Mouse (Mus musculus) CH12.LX (cell line): ENCODE results near the gene Rab11b. TPM values are rescaled to one million over a fixed set of nuclear protein-coding genes. Genes with fewer than 3 reads are reported as not detected.

Experiments used
- DNase-seq: peaks from one replicate; pipeline ENCODE4 v3.0.0-alpha.2; 2013; ENCODE audit errors: extremely low read depth
- H3K27ac ChIP-seq: 2 replicates; pipeline ENCODE4 v1.5.1; 2012; ENCODE audit warnings: low read depth, mild to moderate bottlenecking, control low read depth, moderate library complexity; ENCODE audit not compliant: insufficient read depth
- H3K27me3 ChIP-seq: replicated peaks from 2 replicates; pipeline ENCODE3; 2012; ENCODE audit warnings: inconsistent platforms
- H3K36me3 ChIP-seq, 2 experiments: replicated peaks in 1 of 2; 2 replicates each; pipeline versions ENCODE3 to v1.6.1; 2012; ENCODE audit warnings: inconsistent platforms in 1 of 2, low read length in 1 of 2, mild to moderate bottlenecking in 1 of 2, mixed read lengths in 1 of 2, moderate library complexity in 1 of 2; ENCODE audit not compliant: control insufficient read depth in 1 of 2, insufficient read depth in 1 of 2
- H3K4me1 ChIP-seq, 2 experiments: 2 replicates each; pipeline ENCODE4 v1.6.1; 2012; ENCODE audit warnings: inconsistent platforms in 1 of 2, moderate library complexity in 1 of 2; ENCODE audit not compliant: insufficient read depth in 2 of 2, control insufficient read depth in 1 of 2
- H3K4me2 ChIP-seq: 2 replicates; pipeline ENCODE4 v1.6.1; 2012; ENCODE audit warnings: low read depth, mild to moderate bottlenecking, control low read depth; ENCODE audit not compliant: poor library complexity, insufficient read depth, severe bottlenecking
- H3K4me3 ChIP-seq, 3 experiments: fragments of 150-350 bp in 1 of 3; sonication (generic) in 1 of 3; replicated peaks in 1 of 3; 2 replicates each; pipeline versions ENCODE3 to v1.5.1; 2011 to 2012; ENCODE audit warnings: low read depth in 2 of 3, low read length in 2 of 3, mild to moderate bottlenecking in 2 of 3, moderate library complexity in 2 of 3, control low read depth in 1 of 3, improper control_type of control experiment in 1 of 3, inconsistent platforms in 1 of 3, mixed read lengths in 1 of 3; ENCODE audit not compliant: poor library complexity in 1 of 3
- H3K79me2 ChIP-seq: replicated peaks from 2 replicates; pipeline ENCODE4 v1.6.1; 2012; ENCODE audit warnings: mild to moderate bottlenecking, moderate library complexity; ENCODE audit not compliant: control insufficient read depth, poor library complexity, insufficient read depth, severe bottlenecking; ENCODE audit errors: extremely low read depth
- H3K9ac ChIP-seq: 2 replicates; pipeline ENCODE4 v1.6.1; 2012; ENCODE audit warnings: low read depth, mild to moderate bottlenecking, control low read depth, moderate library complexity; ENCODE audit not compliant: insufficient read depth
- H3K9me3 ChIP-seq: replicated peaks from 2 replicates; pipeline ENCODE3; 2012; ENCODE audit warnings: low read length, inconsistent platforms, mixed read lengths
- BHLHE40 ChIP-seq: IDR thresholded peaks from 2 replicates; pipeline ENCODE4 v1.6.1; 2011; ENCODE audit warnings: mild to moderate bottlenecking, low read depth, low read length, improper control_type of control experiment
- CTCF ChIP-seq, 2 experiments: IDR thresholded peaks in 1 of 2; conservative IDR thresholded peaks in 1 of 2; 2 replicates each; pipeline ENCODE4 v1.5.1; 2011 to 2012; ENCODE audit warnings: low read depth in 2 of 2, low read length in 2 of 2, improper control_type of control experiment in 1 of 2, inconsistent platforms in 1 of 2, mild to moderate bottlenecking in 1 of 2, moderate library complexity in 1 of 2
- ELF1 ChIP-seq: IDR thresholded peaks from 2 replicates; pipeline ENCODE4 v1.6.1; 2014; ENCODE audit warnings: low read depth, mild to moderate bottlenecking, inconsistent platforms, low read length, improper control_type of control experiment
- ETS1 ChIP-seq: conservative IDR thresholded peaks from 2 replicates; pipeline ENCODE4 v1.6.1; 2012; ENCODE audit warnings: low read depth, mild to moderate bottlenecking, inconsistent platforms, low read length, improper control_type of control experiment, moderate library complexity
- HCFC1 ChIP-seq: IDR thresholded peaks from 2 replicates; pipeline ENCODE4 v1.6.1; 2012; ENCODE audit warnings: low read depth, mild to moderate bottlenecking, inconsistent platforms, low read length, improper control_type of control experiment
- IRF4 ChIP-seq: IDR thresholded peaks from 2 replicates; pipeline ENCODE4 v1.6.1; 2014; ENCODE audit warnings: low read depth, mild to moderate bottlenecking, inconsistent platforms, low read length, improper control_type of control experiment
- JUN ChIP-seq: IDR thresholded peaks from 2 replicates; pipeline ENCODE4 v1.6.1; 2011; ENCODE audit warnings: low read depth, mild to moderate bottlenecking, low read length, improper control_type of control experiment, moderate library complexity; ENCODE audit not compliant: insufficient read depth
- MAFK ChIP-seq: IDR thresholded peaks from 2 replicates; pipeline ENCODE4 v1.6.1; 2011; ENCODE audit warnings: low read length, improper control_type of control experiment; ENCODE audit not compliant: insufficient replicate concordance
- MAX ChIP-seq: IDR thresholded peaks from 2 replicates; pipeline ENCODE4 v1.6.1; 2011; ENCODE audit warnings: low read length, improper control_type of control experiment
- MAZ ChIP-seq: IDR thresholded peaks from 2 replicates; pipeline ENCODE4 v1.6.1; 2012; ENCODE audit warnings: low read depth, mild to moderate bottlenecking, inconsistent platforms, low read length, improper control_type of control experiment, moderate library complexity
- NRF1 ChIP-seq: IDR thresholded peaks from 2 replicates; pipeline ENCODE4 v1.6.1; 2014; ENCODE audit warnings: low read depth, mild to moderate bottlenecking, inconsistent platforms, low read length, improper control_type of control experiment, moderate library complexity
- POLR2A ChIP-seq: IDR thresholded peaks from 2 replicates; pipeline ENCODE4 v1.6.1; 2011; ENCODE audit warnings: low read depth, mild to moderate bottlenecking, improper control_type of control experiment, low read length
- RAD21 ChIP-seq: IDR thresholded peaks from 2 replicates; pipeline ENCODE4 v1.6.1; 2011; ENCODE audit warnings: low read depth, mild to moderate bottlenecking, low read length, improper control_type of control experiment, moderate library complexity
- RCOR1 ChIP-seq: conservative IDR thresholded peaks from 2 replicates; pipeline ENCODE4 v1.6.1; 2012; ENCODE audit warnings: low read depth, mild to moderate bottlenecking, inconsistent platforms, low read length, improper control_type of control experiment
- SMC3 ChIP-seq: IDR thresholded peaks from 2 replicates; pipeline ENCODE4 v1.6.1; 2011; ENCODE audit warnings: low read depth, low read length, improper control_type of control experiment
- TBP ChIP-seq: conservative IDR thresholded peaks from 2 replicates; pipeline ENCODE4 v1.6.1; 2011; ENCODE audit warnings: low read depth, low read length, improper control_type of control experiment
- ZC3H11A ChIP-seq: IDR thresholded peaks from 2 replicates; pipeline ENCODE4 v1.6.1; 2012; ENCODE audit warnings: low read depth, mild to moderate bottlenecking, inconsistent platforms, low read length, improper control_type of control experiment
- ZKSCAN1 ChIP-seq: IDR thresholded peaks from 2 replicates; pipeline ENCODE4 v1.6.1; 2012; ENCODE audit warnings: low read depth, inconsistent platforms, low read length, improper control_type of control experiment, borderline replicate concordance
- ZMIZ1 ChIP-seq: IDR thresholded peaks from 2 replicates; pipeline ENCODE4 v1.6.1; 2012; ENCODE audit warnings: low read depth, mild to moderate bottlenecking, inconsistent platforms, low read length, improper control_type of control experiment
- dilution Hi-C: fragments of 300-500 bp; cut with MboI; formaldehyde crosslinking; loops from 2 replicates; pipeline ENCODE4 v1.14.3; 2020; ENCODE audit warnings: low sequenced_read_pairs; ENCODE audit not compliant: extremely low pct_unique_long_range_greater_than_20kb, extremely low pct_ligation_motif_present
- in situ Hi-C: fragments of 300-500 bp; cut with MboI; formaldehyde crosslinking; loops from 3 replicates; pipeline ENCODE4 v1.14.3; 2019; ENCODE audit warnings: low sequenced_read_pairs, low pct_ligation_motif_present, low pct_unique_long_range_greater_than_20kb, mixed read lengths
- polyA plus RNA-seq: library from polyadenylated mRNA; unstranded; fragments of >175 nt; gene quantifications from 2 replicates; pipeline ENCODE4 v1.2.1, GENCODE M21; 2012; ENCODE audit warnings: low read depth; ENCODE audit not compliant: insufficient read length
- total RNA-seq, 2 experiments: library from RNA; depleted of rRNA; stranded (reverse); fragments of 300-350 nt in 1 of 2; fragments of >200 nt in 1 of 2; gene quantifications; 2 replicates each; pipeline ENCODE4 v1.2.3; 2012 to 2014

The Rab11b gene
- total and polyA plus RNA-seq, 3 experiments, result 17.4 to 57.9 (median 32.7) TPM

DNA sequence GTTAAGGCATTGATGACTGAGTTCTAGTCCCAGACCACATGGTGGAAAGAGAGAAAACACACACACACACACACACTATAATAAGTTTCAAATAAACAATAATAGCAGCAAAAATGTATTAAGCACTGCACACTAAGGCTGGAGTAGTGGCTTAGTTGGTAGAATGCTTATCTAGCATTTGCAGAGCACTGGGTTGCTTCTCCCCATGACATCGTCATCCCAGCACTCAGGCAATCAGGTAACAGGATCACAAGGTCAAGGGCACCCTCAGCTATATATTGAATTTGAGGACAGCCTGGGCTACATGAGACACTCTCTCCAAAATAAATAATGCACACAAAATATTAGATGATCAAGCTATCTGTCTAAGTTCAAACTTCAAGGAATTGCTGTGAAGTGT lies 45.6 kb downstream of the Rab11b start:
- H3K36me3 ChIP-seq, result peaks cover 0 to 4% of the 10 kb centered on the region in 2 experiments
- dilution Hi-C loops (no loop called here), in situ Hi-C loops (no loop called here)
- no peak overlapping the region for H3K9ac ChIP-seq
- no peak overlapping the region for H3K4me2 ChIP-seq
- H3K4me3 ChIP-seq, result no peak overlapping the region
- H3K4me1 ChIP-seq, result peaks cover 2 to 14% of the 10 kb centered on the region in 2 experiments; a peak in 3 of 4 replicates
- no peaks in the 10 kb centered on the region for H3K27me3 ChIP-seq
- no peak for TF ChIP-seq ZMIZ1
- no peak for TF ChIP-seq RCOR1
- TF ChIP-seq CTCF (conservative IDR thresholded peaks at IDR 0.05 in 1 of 2, IDR thresholded peaks at IDR 0.05 in 1 of 2; ENCODE audit: low read depth in 2 of 2, low read length in 2 of 2), result no peak
- TF ChIP-seq BHLHE40, result no peak
- TF ChIP-seq MAFK, result no peak
- TF ChIP-seq ELF1, result no peak
- TF ChIP-seq ZC3H11A, result no peak
- no peak for TF ChIP-seq NRF1
- TF ChIP-seq IRF4, result no peak
- TF ChIP-seq TBP, result no peak
- no peak for TF ChIP-seq ZKSCAN1
- TF ChIP-seq JUN, result no peak
- TF ChIP-seq SMC3, result no peak
- TF ChIP-seq POLR2A, result no peak
- TF ChIP-seq MAZ, result no peak
- TF ChIP-seq HCFC1, result no peak
- no peak for TF ChIP-seq ETS1
- no peak for TF ChIP-seq MAX
- peaks cover 4% of the 10 kb centered on the region for H3K9me3 ChIP-seq
- H3K27ac ChIP-seq, result no peak overlapping the region
- DNase-seq, result no peak
- no peaks in the 10 kb centered on the region for H3K79me2 ChIP-seq

DNA sequence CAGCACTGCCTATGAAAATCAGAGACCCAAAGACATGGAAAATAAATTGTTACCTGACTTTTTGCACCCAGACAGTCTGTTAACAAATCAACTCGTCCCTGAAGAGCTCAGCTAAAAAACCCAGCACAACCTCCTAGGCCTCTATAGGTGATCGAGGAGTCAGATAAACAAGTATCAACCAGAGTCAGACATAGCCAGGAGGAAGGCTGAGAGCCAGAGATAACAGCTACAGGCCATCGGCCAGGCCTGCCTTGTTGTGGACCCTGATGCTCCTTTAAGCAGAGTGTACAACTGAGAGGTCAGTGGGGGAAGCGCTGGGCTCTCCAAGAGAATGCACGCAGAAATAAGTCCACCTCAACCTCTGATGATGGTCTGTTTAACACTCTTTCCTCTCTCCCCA lies 47.1 kb downstream of the Rab11b start:
- Histone ChIP-seq H3K79me2 (no peaks in the 10 kb centered on the region), H3K36me3 (peaks cover 7 to 16% of the 10 kb centered on the region in 2 experiments)
- DNase-seq, result no peak
- in situ Hi-C loops, result no loop called here
- TF ChIP-seq RAD21, result no peak
- TF ChIP-seq, all 38 proteins: peak for 0
- dilution Hi-C loops, result no loop called here
- no peaks in the 10 kb centered on the region for H3K27me3 ChIP-seq
- no peak overlapping the region for H3K27ac ChIP-seq
- H3K4me3 ChIP-seq, result no peak overlapping the region
- H3K4me2 ChIP-seq, result no peak overlapping the region
- H3K4me1 ChIP-seq, result peaks cover 4 to 18% of the 10 kb centered on the region in 2 experiments; a peak in 3 of 4 replicates
- no peak overlapping the region for H3K9ac ChIP-seq
- peaks cover 4% of the 10 kb centered on the region for H3K9me3 ChIP-seq
